Mouse (Mus musculus): Measurements from ENCODE around the gene Cacnb4.

DNA sequence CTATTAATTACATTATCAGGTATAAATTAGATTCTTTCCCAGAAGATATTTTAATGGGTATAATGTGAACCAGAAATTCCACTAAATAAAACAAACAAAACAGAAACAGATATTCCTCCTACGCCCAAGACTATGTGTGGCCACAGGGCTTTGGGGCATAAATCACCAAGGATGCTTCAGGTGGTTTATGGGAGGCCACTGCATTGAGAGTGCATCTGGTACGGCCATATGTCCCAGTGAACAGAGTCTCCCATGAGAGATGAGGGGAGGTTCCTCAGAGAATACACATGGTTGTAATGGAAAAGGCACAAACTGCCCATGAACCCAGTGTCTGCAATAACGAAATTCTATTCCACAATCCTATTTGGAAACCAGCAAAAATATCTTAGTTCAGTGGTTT is 160.1 kb downstream of the Cacnb4 start:
- TF ChIP-seq POLR2A (IDR thresholded peaks at IDR 0.05; ENCODE audit: borderline replicate concordance, control insufficient read depth, low read depth, low read length) = no peak
- no peak for TF ChIP-seq CTCF (IDR thresholded peaks at IDR 0.05; ENCODE audit: control insufficient read depth, insufficient read depth, low read length)
